Mouse (Mus musculus) adrenal gland (tissue): Measurements from ENCODE around the gene Mall.

ENCODE experiments used
- intact Hi-C: fragments of 180-260 bp; cut with DNase I; formaldehyde crosslinking; loops from one replicate; pipeline ENCODE4 v1.15.1; 2025
- long read RNA-seq, 2 experiments: library from polyadenylated mRNA; unstranded; transcript quantifications; one replicate each; pipeline ENCODE4 v2.0.0; 2020; ENCODE audit warnings: borderline replicate concordance in 1 of 2; ENCODE audit not compliant: insufficient replicate concordance in 1 of 2

Mall gene
- long read RNA-seq, experiment 1, result 0 reads
- long read RNA-seq, experiment 2, partial matches to known transcripts, result 0 of 1 reads
- long read RNA-seq, experiment 2, other reads (novel, unspliced or antisense), result 0 of 1 reads

DNA sequence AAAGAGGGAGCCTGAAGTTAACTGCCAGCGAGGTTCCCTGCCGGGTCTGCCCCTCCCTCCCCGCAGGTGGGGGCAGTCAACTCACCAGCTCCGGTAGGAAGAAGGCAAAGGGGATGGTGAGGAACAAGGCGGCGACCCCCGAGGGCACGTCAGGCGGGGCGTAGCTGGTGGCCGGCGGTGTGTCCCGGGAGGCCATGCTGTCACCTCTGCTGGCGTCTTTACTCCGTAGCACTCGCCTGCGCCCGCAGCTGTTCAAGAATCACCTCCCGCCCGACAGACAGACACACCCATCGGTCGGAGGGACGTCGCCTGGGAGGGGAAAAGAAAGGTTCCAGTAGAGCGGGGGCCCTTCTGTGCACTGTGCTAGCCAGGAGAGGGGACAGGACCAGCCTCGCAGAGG lies at the start of gene Mall:
Mall (minus strand) TSS at position 262 of the 400 bp plus-strand sequence.
- intact Hi-C loops, result no loop called here

DNA sequence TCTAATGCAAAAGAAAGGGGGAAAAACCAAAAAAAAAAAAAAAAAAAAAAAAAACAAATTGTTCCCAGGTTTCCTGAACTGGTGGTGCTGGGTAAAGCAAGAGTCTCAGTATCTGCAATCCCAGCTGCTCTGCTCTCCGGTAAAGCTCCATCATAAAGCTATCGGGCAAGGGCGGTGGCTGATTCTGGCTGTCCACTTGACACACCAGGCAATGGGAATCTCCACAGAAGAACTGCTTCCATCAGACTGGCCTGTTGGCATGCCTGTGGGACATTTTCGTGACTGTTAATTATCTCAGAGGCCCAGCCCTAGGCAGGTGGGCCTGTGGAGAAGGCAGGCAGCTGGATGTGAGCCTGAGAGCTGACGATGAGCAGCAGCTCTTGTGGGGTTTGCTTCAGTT lies 48.7 kb upstream of the Mall start:
- intact Hi-C loops, result no loop called here

DNA sequence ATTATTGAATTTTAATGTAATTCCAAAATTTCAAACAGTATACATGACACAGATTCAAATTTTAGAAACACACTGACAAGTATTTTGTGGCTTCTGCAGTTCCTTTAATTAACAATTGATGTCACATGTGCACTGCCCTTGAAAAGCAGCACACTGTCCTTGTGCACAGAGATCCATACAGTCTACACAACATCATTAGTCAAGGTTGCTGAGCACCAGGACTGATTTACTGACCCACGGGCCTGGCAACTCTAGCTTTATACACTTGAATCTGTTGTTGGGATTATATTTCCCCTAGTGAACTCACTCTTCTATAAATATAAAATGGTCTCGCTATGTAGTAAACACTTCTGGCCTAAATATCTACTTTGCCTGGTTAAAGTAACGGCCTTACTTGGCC lies 45.3 kb upstream of the Mall start:
- intact Hi-C loops, result no loop called here

DNA sequence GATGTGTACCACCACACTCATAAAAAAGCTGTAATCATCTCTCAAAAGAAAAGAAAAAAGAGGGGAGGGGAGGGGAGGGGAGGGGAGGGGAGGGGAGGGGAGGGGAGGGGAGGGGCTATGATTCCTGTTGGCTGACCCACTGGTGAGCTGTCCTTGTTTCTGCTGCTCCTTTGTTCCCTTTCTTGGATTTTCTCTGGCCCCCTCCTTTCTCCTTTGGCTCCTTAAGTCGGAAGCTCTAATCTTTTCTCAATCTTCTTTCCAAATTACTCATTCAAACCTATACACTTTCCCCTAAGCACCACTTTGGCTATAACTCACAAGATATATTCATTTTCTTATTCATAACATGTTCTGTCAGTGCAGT lies 44.8 kb upstream of the Mall start:
- intact Hi-C loops, result no loop called here

DNA sequence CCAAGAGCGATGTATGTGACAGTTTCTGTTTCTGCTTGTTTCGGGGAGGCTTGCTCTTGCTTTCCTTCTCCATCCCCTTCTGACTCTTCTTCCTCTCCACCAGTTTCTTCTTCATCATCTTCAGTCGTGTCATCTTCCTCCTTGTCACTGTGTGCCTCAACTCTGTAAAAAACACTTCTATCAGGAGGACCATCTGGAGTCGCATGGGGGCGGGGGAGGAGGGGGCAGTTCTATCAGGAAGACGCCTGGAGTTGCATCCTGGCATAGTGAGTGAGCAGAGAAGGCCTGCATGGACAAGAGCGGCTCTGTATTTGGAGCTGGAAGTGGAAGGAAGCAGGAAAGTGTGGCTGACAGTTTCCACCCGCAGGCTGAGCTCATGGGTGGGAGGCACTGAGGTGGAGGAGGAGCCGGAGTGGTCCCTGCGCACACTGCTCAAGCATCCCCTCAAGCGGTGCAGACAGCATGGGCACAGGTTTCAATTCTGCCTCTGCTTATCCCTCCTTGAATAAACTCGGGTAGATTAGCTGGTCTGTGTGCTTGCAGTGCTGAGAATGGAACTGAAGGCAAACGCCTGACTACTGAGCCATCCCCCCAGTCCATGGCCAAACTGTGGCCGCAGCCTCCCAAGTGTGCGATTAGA lies 44.3 kb upstream of the Mall start:
- intact Hi-C loops, result no loop called here

DNA sequence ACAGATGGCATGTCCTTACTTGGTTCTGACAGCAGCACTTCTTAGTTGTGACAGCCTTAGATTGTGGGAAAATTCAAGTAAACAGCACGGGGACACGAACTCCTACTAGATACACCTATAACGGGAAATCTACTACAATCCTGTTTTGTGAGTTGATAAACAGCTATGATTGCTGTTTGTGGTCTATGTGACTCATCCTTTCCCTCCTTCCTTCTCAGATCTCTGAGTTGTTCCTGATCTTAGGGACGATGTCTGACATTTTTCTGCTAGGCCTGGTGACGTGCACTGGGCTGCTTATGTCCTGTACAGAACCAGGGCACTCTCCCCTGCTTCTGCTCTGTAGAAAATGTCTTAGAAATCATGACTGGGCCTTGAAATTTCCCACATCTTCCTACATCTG lies 31.9 kb upstream of the Mall start:
- intact Hi-C loops, result no loop called here

DNA sequence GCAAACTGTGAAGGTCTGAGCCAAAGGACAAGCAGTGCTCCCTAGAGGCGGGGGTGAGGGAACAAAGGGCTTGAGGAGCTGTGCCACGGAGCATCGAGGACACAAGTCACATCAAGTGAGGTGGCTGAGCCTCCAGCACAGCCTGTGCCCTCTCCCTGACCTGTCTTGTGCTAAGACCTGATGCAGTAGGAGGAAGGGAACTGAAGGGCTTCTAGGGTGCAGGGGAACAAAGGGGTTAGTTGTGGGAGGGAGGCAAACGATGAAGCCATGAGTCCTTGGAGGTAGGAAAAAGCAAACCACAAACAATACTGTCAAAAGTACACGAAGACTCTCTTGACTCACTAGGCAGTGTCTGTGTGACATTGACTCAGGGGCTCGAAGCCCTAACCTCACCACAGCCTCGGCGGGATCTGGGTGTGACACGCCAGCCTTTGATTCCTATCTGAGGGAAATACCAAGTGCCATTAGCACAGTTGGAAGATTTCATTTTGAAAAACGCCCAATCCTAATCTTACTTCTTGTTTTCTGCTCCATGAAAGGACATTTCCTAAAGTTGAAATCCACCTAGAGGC lies 30.8 kb upstream of the Mall start:
- intact Hi-C loops, result no loop called here

DNA sequence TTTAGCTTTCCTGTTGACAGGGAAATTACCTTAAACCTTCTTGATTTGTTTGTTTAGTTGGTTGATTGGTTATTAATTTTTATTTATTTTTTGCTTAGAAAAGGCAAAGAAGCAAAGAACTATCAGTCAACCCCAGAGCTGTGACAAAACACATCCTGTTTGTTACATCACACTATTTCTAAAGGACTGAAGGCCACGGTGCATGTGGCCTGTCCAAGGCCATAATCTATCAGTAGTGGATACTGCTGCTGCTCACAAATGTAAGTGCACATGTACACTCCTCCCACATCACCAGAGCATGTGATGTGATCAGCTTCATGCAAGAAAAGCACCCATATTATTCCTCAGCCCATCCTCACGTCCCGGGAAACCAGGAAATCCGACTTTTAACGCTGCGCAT lies 30.3 kb upstream of the Mall start:
- intact Hi-C loops, result no loop called here

DNA sequence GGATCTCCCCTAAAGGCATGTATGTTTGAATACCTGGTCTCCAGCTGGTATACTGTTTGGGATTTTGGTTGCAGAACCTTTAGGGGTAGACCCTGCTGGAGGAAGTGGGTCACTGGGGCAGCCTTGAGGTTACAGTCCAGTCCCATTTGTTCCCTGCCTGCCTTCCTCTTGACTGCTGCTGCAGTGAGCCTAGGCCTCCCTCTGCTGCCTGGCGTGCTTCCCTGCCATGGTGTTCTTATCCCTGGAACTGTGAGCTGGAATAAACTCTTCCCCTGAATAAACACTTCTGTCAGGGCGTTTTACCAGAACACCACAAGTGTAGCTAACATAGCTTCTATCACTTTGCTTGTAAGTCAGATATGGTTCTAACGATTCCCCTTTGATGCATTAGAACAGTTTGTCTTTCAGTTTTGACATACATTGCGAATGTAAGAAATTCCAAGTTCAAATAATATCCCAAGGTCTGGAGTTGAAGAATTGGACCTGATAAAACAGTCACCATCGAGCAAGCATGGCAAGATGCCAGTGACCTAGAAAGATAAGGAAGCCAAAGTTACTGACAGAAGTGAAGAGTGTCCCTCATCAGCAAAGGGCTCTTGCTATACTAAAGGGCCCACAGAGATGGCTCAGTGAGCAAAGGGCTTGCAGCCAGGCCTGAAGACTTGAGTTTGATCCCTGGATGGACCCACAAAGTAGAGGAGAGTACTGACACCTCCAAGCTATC lies 29.6 kb upstream of the Mall start:
- intact Hi-C loops, result no loop called here

DNA sequence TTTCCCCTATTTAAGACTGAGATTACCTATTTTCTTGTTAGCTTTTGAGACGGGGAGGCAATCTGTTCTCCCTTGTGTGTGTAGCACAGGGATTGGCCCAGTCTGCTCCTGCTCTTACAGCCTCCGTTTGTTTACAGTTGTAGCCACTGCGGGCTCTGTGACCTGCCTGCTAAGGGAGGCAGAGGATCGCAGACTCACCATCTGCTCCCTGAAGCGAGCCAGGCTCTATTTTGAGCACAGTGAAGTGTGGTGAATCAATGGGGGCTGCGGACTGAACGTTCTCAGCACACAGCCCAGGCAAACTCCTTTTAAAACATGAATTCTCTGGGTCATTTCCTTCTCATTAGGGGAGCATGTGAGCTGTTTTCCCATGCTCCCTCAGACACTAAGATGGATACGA lies 27.4 kb upstream of the Mall start:
- intact Hi-C loops, result no loop called here

DNA sequence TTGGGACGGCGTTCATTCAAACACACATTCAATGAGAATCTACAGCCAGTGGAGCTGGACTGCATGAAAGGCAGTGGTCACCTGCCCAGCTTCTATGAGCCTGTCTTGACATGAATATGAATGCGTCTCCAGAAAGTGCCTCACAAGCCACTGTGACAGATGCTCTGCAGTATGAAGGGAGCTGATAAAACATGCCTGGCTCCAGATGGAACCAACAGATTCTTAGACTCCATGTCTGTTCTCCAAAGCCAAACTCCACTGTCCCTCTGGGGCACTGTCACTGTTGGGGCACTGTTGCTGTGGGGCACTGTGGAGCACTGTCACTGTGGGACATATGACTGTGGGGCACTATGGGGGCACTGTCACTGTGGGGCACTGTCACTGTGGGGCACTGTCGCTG lies 24.4 kb upstream of the Mall start:
- intact Hi-C loops, result no loop called here

DNA sequence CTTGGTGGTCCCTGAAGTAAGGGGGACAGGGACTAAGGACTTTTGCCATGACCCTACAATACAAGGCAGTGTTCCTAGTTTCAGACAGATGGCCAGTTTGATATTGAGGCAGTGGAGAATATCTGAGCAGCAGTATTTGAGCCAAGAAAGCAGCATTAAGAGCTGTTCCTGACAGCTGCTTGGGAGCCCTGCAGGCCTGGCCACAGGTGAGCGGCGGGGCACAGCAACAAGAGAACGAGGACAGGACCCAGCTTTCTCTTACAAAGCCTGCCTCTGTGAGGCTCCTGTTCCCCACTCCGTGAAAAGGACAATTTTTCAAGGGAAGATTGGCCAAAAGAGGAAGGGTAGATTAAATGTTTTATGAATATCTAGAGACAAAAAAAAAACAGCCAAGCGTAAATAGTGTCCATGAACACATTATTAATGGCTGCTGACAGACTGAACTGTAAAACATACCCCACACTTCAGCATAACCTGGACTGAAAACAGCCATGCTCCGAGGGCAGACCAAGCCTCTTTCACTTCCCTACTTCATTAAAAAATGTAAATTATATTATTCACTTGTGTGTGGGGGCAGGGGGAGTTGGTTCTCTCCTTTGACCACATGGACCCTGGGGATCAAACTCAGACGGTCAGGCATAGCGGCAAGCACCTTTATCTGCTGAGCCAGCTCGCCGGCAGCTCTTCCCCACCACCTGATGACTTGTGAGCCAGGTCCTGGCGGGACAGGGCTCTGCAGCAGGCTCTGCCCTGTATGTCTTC lies 22.3 kb upstream of the Mall start:
- intact Hi-C loops, result no loop called here

DNA sequence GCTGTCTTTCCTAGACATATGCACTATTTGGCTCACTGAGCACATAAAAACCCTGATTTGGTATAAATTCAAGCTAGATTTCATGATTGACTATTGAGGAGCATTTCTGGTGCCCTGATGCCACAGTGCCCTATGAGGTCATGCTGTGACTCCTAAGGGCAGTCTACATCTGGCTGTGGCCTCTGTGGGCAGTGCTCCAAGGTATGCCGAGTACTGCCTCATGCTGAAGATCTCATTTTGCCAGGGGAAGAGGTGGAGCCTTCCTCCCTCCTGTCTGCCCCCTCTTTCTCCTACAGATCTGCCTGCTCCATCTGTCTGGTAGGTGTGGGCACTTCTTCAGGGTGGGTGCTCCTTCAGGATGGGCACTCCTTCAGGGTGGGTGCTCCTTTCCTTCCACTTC lies 19.6 kb upstream of the Mall start:
- intact Hi-C loops, result no loop called here

DNA sequence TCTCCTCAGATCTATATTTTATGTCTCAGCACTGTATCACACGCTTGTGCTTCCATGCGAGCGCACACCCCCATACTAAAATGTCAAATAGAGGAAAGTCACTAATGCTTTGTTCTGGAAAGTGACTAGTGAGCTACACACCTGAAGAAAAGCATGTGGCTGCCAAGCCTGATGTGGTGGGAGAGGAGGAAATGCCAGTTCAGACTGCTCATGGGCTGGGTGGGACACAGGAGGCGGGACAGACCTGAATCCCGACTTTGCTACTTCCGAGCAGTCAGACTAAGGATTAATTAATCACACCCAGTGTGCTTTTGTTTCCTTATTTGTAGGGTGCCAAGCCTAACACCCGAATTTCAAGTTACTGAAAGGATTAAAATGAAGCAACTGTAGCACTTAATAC lies 18.6 kb upstream of the Mall start:
- intact Hi-C loops, result no loop called here

DNA sequence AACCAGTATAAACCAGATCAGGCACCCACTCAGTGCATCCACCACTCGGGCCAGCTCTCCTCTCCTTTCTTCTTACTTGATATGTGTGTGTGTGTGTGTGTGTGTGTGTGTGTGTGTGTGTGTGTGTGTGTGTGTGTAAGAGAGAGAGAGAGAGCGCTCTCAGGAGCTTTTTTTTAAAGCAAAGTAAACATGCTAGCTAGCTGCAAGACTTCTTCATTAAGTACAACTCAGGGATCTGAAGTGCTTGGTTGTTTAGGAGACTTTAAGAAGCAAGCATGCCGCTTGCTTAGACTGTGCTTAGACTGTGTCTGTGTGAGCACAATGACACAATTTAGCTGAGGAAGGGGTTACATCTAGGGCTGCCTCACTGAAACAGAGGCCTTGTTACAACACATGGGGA lies 12.9 kb upstream of the Mall start:
- intact Hi-C loops, result no loop called here

DNA sequence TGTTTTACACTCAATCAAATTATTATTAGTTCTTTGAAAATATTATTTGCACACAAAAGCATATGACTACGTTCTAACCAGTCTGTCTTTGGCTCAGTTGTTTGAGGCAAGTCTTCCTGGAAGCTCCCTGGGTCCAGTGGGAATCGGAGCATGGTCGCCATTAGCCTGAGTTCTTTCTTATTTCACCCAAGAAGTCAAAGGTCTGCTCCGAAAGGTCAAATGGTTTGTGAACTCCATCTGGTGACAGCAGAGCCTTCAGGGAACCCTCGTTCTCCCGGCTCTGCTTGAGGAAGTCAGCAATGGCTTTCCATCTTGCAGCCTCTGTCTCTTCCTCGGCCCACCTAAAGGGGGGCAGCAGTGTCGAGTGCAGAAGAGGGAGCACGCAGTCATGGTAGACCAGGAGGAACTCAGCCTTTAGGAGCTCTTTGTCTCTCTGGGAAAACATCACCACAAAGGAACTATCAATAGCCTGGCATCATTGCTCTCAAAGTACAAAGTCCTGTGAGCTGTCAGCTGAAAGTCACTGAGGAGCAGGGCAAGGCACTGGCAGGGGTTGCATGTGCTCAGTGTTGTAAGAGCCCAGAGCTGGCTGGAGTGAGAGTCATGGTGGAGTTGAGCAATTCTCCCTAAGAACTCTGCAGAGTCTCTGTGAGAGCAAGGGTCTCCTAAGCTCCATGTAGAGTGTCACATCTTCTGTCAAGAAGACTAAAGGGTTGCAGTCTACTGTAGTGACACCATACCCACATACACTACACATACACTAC lies 11.2 kb upstream of the Mall start:
- intact Hi-C loops, result no loop called here

DNA sequence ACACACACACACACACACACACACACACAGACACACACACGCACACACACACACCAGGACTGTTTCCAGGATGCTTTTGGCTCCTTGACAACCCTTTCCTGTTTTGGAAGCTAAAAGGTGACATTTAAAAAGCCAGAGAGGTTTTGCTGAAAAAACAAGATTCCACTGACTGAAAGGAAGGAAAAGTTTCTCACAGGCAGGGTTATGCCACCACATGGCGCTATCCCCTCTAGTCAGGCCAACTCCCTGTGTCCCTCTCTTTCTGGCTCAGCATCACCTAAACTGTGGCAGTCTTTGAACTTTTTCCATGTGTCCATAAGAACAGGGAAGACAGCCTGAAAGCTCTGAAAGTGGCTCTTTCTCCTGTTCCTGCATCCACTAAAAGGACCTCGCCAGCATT lies 8.2 kb upstream of the Mall start:
- intact Hi-C loops, result no loop called here

DNA sequence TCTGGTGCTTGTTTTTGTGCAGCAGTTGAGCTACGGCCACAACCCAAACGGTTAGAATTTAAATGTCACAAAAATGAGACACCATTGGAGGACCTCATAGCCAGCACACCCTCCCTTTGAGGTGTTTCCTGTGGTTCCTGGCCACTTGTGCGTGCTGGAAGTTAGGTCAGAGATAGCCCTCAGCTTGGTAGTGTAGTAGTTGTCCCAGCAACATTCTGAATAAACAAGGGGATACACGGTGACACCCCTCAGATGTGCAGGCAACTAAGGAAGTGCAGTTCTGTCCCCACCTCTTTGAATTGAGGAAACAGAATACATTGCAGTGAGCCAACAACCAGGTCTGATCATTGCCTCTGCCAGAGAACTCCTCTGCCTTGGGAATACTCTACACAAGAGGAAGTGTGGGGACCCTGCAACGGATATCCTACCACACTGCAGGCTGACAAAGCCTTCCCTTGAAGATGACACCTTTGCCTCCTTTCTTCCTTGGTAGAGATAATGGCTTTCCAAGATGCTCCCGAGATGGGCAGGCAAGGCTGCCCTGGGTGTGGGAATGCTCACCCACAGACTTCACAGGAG lies 7.0 kb upstream of the Mall start:
- intact Hi-C loops, result no loop called here

DNA sequence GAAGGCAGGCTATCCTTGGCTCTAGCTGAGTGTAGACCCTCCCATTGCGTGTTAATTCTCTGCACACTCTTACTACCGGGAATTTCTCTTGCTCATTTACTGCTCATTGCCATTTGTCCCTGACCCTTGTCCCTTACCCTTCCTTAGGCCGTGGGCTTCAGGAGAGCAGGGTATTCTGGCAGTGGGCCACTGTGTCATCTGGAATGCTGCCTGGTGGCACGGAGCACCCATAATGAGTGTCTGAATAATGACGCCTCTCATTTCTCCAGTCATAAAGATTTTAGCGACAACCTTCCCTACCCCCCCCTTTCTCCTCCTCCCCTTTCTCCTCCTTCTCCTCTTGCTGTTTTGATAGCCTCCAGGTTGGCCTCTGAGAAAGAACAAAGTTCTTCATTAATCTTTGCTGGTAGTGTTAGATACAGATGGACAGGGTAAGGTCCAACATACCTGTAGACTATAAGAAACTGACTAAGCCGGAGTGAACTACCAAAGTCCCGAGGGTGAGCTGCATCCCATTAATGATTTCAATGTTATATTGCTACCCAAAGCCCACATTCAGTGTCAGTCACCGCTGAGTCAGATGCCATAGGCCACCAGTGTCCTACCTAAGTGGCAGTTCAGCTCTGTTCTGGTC lies 5.9 kb upstream of the Mall start:
- intact Hi-C loops, result no loop called here

DNA sequence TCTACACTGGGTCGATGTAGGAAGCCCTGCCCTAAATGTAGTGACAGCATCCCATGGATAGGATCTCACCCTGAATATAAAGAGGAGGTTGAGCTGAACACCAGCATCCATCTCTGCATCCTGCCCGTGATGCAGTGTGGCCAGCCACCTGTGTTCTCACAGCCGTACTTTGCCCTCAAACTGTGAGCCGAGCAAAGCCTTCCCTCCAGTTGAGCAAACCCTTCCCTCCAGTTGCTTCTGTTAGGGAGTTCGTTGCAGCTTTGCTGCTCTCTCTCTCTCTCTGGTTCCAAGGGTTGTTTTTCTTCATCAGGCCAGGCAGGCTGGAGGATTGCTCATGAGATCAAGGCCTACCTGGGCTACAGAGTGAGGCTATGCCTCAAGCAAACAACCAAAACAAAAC lies 5.2 kb upstream of the Mall start:
- intact Hi-C loops, result no loop called here
